Mouse (Mus musculus) hindbrain, embryonic 11.5 days (tissue): ENCODE measurements around the gene Tmem248. TPM values are rescaled to one million over a fixed set of nuclear protein-coding genes. Genes with fewer than 3 reads are reported as not detected.
A peak's percentile ranks its signal among the peaks of the same experiment; 100 is the strongest.

Experiments
- ATAC-seq: fragments of 200-750 bp; cut with Nextera tagmentation; 2 replicates; pipeline ENCODE4 v1.8.0; 2017; ENCODE audit warnings: mild to moderate bottlenecking, moderate TSS enrichment, moderate library complexity; ENCODE audit not compliant: low FRiP score
- DNase-seq: peaks from one replicate; pipeline ENCODE4 v3.0.0-alpha.2; 2015; ENCODE audit warnings: low spot score
- H3K27ac ChIP-seq: fragments of 300-500 bp; sonication (generic); 2 replicates; pipeline ENCODE4 v1.5.1; 2014; ENCODE audit warnings: mild to moderate bottlenecking, low read depth, low read length
- H3K27me3 ChIP-seq: fragments of 300-500 bp; sonication (generic); 2 replicates; pipeline ENCODE4 v1.6.1; 2014; ENCODE audit warnings: mild to moderate bottlenecking, low read length, moderate library complexity, mixed read lengths; ENCODE audit not compliant: control insufficient read depth, insufficient read depth
- H3K36me3 ChIP-seq: fragments of 300-500 bp; sonication (generic); 2 replicates; pipeline ENCODE4 v1.6.1; 2014; ENCODE audit warnings: mild to moderate bottlenecking, low read length, moderate library complexity, mixed read lengths; ENCODE audit not compliant: control insufficient read depth, insufficient read depth
- H3K4me1 ChIP-seq: fragments of 300-500 bp; sonication (generic); replicated peaks from 2 replicates; pipeline ENCODE4 v1.6.1; 2014; ENCODE audit warnings: low read length, mixed read lengths; ENCODE audit not compliant: control insufficient read depth, insufficient read depth
- H3K4me2 ChIP-seq: fragments of 300-500 bp; sonication (generic); replicated peaks from 2 replicates; pipeline ENCODE4 v1.6.1; 2014; ENCODE audit warnings: mild to moderate bottlenecking, low read depth, low read length
- H3K4me3 ChIP-seq: fragments of 300-500 bp; sonication (generic); 2 replicates; pipeline ENCODE4 v1.5.1; 2014; ENCODE audit warnings: low read depth, low read length
- H3K9ac ChIP-seq: fragments of 300-500 bp; sonication (generic); 2 replicates; pipeline ENCODE4 v1.6.1; 2014; ENCODE audit warnings: low read depth, low read length
- H3K9me3 ChIP-seq: fragments of 300-500 bp; sonication (generic); 2 replicates; pipeline ENCODE4 v1.6.1; 2016; ENCODE audit warnings: low read length; ENCODE audit not compliant: control insufficient read depth
- WGBS: fragments of 180-500 bp; shearing (Covaris S2); extraction: QIAGEN DNeasy Blood & Tissue Kit; methylation state at CpG from one replicate; pipeline ENCODE4 v1.1.7; 2014; 5-methylcytosine and 5-hydroxymethylcytosine counted together
- polyA plus RNA-seq: library from polyadenylated mRNA; unstranded; fragments of >200 nt; fragmentation: Nextera tagmentation; extraction: Ambion mirVana; gene quantifications from 2 replicates; pipeline ENCODE4 v1.2.1, GENCODE M21; 2014

Tmem248 gene
- polyA plus RNA-seq, 1 experiment from 2014 or later = 29.9 TPM

DNA sequence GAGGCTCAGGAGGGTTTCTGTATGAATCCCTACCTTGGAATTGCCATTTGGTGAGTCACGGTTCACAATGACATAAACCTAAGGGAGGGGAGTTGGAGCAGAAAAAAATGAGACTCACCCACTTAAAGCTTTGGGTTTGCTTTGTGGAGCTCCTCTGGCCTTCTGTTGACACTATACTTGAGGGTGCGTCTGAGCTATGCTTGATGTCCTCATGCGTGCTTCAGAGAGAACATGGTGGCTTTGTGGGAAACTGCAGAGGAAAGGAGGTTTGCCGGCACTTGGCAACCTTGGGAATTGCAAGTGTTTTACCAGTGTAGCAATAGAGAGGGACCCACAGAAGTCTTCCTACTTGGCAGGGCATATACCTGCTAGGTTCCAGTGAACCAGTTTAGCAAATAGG lies 9.6 kb upstream of the Tmem248 start:
- ATAC-seq = no peak
- Histone ChIP-seq H3K9ac (no peak overlapping the region), H3K4me3 (no peak overlapping the region), H3K36me3 (peaks cover 4% of the 10 kb centered on the region; the same call in 1 of the 2 replicates), H3K4me2 (no peak overlapping the region), H3K4me1 (no peaks in the 10 kb centered on the region), H3K27me3 (no peaks in the 10 kb centered on the region), H3K27ac (no peak overlapping the region), H3K9me3 (no peaks in the 10 kb centered on the region)
- DNase-seq = no peak
- WGBS = 91% methylated on average over 4 of the region's 4 CpGs

DNA sequence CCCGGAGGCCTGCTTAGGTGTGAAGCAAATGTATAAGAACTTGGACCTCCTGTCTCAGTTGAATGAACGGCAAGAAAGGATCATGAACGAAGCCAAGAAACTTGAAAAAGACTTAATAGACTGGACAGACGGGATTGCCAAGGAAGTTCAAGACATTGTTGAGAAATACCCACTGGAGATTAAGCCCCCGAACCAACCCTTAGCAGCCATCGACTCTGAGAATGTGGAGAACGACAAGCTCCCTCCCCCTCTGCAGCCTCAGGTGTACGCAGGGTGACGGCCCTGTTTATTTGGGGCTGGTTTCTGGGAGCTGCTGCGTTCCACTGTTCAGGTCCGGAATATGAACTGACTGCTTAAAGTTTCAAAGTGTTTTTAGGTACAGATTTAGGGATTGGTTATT lies 3.9 kb upstream of the Tmem248 start:
- Histone ChIP-seq H3K27ac (no peak overlapping the region), H3K36me3 (0 out of 2 replicates have a peak, but pooled peaks cover 4% of the 10 kb centered on the region), H3K4me3 (no peak overlapping the region), H3K9me3 (no peaks in the 10 kb centered on the region), H3K27me3 (no peaks in the 10 kb centered on the region), H3K9ac (no peak overlapping the region), H3K4me2 (no peak overlapping the region), H3K4me1 (no peaks in the 10 kb centered on the region)
- DNase-seq (no peak), ATAC-seq (no peak)
- 89% methylated on average over 11 of the region's 11 CpGs for WGBS

DNA sequence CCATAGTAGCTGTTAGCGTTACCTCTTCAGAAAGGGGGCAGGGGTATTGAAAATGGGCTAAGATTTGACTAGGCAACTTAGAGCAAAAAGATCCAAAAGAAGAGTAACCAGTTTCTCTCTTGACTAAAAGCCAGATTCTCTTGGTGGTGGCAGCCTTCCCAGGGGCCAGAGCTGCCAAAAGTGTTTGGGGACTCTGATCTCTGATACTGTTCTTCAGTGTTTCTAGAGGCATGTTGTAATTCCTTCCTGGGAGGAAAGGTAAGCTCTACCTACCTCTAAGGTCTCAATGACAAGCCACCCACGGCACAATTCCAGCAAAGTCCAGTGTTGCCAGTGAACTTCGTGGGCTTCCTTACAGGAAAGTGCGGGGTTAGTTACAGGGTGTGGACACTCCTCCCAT lies 525 bp downstream of the Tmem248 start:
- Histone ChIP-seq H3K4me2 (no peak overlapping the region), H3K4me1 (no peaks in the 10 kb centered on the region), H3K27me3 (no peaks in the 10 kb centered on the region), H3K9me3 (no peaks in the 10 kb centered on the region), H3K36me3 (no peaks in the 10 kb centered on the region), H3K27ac (no peak overlapping the region), H3K4me3 (no peak overlapping the region), H3K9ac (no peak overlapping the region)
- ATAC-seq (no peak), DNase-seq (no peak)
- WGBS = 91% methylated on average over 4 of the region's 4 CpGs

DNA sequence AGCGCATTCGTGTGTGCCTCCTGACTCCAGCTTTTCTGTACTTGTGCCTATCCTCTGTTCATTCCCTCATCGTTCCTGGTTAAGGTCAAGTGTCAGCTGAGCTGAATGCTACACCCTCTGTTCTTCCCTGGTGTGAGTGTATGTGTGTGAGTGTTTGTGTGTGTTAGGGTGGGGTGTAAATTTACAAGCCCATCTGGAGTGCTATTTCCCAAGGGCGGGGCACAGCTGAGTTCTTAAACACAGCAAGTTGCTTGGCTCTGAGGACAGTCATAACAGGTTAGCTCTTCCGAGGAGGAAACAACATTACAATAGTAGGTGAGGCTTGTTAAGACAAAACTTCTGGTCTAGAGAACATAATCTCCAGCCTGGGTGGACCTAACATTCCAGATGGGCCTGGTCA lies 1.5 kb downstream of the Tmem248 start:
- no peak overlapping the region for H3K4me2 ChIP-seq
- 95% methylated on average over 5 of the region's 5 CpGs for WGBS
- no peak overlapping the region for H3K9ac ChIP-seq
- H3K36me3 ChIP-seq = no peaks in the 10 kb centered on the region
- DNase-seq (no peak), ATAC-seq (no peak)
- peaks cover 3% of the 10 kb centered on the region; the same call in 1 of the 2 replicates for H3K4me1 ChIP-seq
- no peak overlapping the region for H3K4me3 ChIP-seq
- no peak overlapping the region for H3K27ac ChIP-seq
- H3K9me3 ChIP-seq = no peaks in the 10 kb centered on the region
- no peaks in the 10 kb centered on the region for H3K27me3 ChIP-seq

DNA sequence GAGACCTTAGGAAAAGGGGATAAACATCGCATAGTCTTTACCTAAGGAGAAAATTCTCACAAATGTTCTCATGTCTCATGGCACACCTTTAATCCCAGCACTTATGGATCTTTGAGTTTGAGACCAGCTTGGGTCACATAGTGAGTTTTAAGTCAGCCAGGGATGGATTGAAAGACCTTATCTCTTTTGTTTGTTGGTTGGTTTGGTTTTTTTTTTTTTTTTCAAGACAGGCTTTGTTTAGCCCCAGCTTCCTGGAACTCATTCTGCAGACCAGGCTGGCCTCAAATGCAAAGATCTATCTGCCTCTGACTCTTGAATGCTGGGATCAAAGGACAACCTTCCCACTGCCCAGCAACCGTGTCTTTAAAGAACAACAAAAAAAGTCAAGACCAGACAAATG lies 4.4 kb downstream of the Tmem248 start:
- Histone ChIP-seq H3K9ac (peak overlapping the region; percentile 93), H3K9me3 (no peaks in the 10 kb centered on the region), H3K27me3 (no peaks in the 10 kb centered on the region), H3K27ac (no peak overlapping the region), H3K4me2 (peak overlapping the region; percentile 54), H3K4me1 (peaks cover 5% of the 10 kb centered on the region), H3K4me3 (peak overlapping the region; percentile 95), H3K36me3 (no peaks in the 10 kb centered on the region)
- WGBS = 52% methylated on average over 2 of the region's 2 CpGs
- DNase-seq (no peak), ATAC-seq (no peak)

DNA sequence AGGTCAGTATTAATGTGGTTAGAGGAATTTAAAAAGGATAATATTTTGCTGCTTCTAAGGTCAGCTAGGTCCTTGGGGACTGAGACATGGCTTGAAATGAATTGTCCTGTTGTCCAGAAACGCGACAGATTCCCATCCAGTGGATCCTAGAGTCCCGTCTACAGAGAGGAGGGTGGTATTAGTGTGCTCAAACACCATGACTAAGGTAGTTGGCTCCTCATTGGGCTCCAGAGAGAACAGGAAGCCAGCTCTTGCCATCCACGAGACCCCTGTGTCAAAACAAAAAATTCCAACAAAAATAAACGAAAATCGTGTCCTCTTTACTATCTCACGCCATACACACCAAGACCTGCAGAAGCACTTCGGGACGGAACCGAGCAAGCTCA lies 4.9 kb downstream of the Tmem248 start:
- Histone ChIP-seq H3K9ac (peak overlapping the region; percentile 93), H3K9me3 (no peaks in the 10 kb centered on the region), H3K27me3 (no peaks in the 10 kb centered on the region), H3K4me2 (peak overlapping the region; percentile 54), H3K4me1 (peaks cover 5% of the 10 kb centered on the region), H3K36me3 (no peaks in the 10 kb centered on the region), H3K27ac (peak overlapping the region; percentile 37), H3K4me3 (peak overlapping the region; percentile 95)
- DNase-seq (no peak), ATAC-seq (peak; percentile 55)
- under 1% methylated on average over 10 of the region's 10 CpGs for WGBS

DNA sequence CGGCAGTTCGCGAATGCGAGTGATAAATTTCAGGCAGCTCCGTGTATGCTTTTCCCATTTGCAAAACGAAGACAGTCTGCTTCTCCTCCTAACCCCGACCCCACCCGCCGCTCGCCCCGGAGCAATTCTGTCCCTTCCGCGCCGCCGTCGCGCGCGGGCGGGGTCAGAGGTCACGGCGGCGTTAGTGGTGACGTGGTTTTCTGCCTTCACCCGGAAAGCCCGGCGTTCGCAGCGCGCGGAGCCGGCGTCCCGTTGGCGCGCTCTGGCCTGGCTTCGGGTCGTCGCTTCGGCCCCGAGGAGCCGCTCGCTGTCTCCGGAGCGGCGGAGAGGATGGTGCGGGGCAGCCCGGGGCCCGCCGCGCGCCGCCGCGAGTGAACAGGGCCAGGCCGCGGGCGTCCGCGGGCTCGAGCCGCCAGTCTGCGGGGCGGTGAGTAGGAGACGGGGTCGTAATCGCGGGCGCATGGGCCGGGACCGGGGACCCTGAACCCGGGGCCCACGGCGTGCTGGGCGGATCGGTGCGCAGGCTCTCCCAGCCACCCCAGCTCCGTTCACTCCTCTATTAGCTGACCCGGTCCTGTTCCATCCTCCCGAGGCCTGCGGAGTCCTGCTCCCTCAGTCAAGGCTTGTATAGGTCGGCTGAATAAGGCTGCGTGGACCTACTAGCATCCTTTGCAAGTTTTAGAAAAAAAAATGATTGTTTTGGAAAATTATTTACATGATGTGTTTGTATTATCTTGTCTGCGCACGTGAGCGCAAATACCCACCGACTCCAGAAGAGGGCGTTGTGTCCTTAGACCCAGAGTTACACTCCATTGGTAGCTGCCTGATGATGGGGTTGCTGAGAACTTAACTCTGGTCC lies 5.5 kb downstream of the Tmem248 start:
- ATAC-seq = peak; percentile 88

DNA sequence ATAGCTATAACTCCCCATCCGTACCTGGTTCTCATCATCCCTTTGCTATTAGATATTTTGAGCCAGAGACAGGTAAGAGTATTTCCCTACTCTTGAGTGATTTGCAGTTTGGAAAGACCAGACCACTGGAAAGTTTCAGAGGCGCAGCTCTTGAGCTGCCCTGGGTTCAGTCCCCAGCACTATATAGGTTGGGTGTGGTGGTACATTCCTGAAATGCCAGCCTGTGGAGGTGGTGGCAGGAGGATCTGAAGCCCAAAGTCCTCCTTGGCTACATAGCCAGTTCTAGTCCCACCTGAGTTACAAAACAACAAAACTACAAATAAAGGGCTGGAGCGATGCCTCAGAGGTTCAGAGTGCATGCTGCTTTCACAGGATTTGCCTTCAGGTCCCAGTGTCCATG lies 9.9 kb downstream of the Tmem248 start:
- Histone ChIP-seq H3K4me1 (peaks cover 5% of the 10 kb centered on the region), H3K4me3 (no peak overlapping the region), H3K4me2 (no peak overlapping the region), H3K9ac (no peak overlapping the region), H3K36me3 (0 out of 2 replicates have a peak, but pooled peaks cover 2% of the 10 kb centered on the region), H3K27me3 (no peaks in the 10 kb centered on the region), H3K9me3 (no peaks in the 10 kb centered on the region), H3K27ac (no peak overlapping the region)
- DNase-seq (no peak), ATAC-seq (no peak)
- WGBS = 95% methylated on average over 3 of the region's 3 CpGs

More for the DNA sequence above, 5.5 kb downstream of the Tmem248 start:
- peak; percentile 95 for DNase-seq
- Histone ChIP-seq H3K9ac (peak overlapping the region; percentile 93), H3K4me2 (peak overlapping the region; percentile 54), H3K36me3 (no peaks in the 10 kb centered on the region), H3K27me3 (no peaks in the 10 kb centered on the region), H3K27ac (peak overlapping the region; percentile 67; the same call in 1 of the 2 replicates), H3K4me1 (peaks cover 5% of the 10 kb centered on the region), H3K9me3 (no peaks in the 10 kb centered on the region), H3K4me3 (peak overlapping the region; percentile 95)
- WGBS = 1% methylated on average over 68 of the region's 88 CpGs

DNA sequence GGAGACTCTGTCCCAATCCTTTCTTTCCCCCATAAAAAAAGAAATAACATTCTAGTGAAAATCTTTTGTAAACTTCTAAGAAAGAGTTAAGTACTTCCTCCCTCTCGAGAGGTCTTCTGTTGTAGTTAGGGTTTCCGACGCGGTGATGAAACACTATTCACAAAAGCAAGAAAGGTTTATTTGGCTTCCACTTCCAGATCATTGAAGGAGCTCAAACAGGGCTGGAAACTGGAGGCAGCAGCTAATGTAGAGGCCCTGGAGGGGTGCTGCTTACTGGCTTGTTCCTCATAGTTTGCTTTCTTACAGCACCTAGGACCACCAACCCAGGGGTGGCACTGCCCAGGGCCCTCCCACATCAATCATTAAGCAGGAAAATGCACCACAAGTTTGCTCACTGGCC lies 11.2 kb downstream of the Tmem248 start:
- DNase-seq (no peak), ATAC-seq (no peak)
- H3K36me3 ChIP-seq = peaks cover 13% of the 10 kb centered on the region
- H3K4me1 ChIP-seq = peaks cover 5% of the 10 kb centered on the region
- no peak overlapping the region for H3K4me2 ChIP-seq
- H3K27me3 ChIP-seq = no peaks in the 10 kb centered on the region
- 87% methylated on average over 4 of the region's 4 CpGs for WGBS
- H3K27ac ChIP-seq = no peak overlapping the region
- H3K9ac ChIP-seq = no peak overlapping the region
- H3K4me3 ChIP-seq = no peak overlapping the region
- H3K9me3 ChIP-seq = no peaks in the 10 kb centered on the region
